Mouse (Mus musculus): ENCODE measurements around the gene Ifnl3.

- no peak for TF ChIP-seq CTCF (IDR thresholded peaks at IDR 0.05; ENCODE audit: extremely low read depth, insufficient read depth, low read length)
- TF ChIP-seq POLR2A (IDR thresholded peaks at IDR 0.05; ENCODE audit: extremely low read depth, insufficient read depth, low read length), result no peak
These were observed 23.2 kb downstream of the Ifnl3 start for GRCm38 (mm10) chr7:28545891-28546210.

Data from cortical plate, adult 2 months (tissue).